Mouse (Mus musculus) forebrain, embryonic 16.5 days (tissue): ENCODE measurements around the gene Myt1l. TPM values are rescaled to one million over a fixed set of nuclear protein-coding genes. Genes with fewer than 3 reads are reported as not detected.
A peak's percentile ranks its signal among the peaks of the same experiment; 100 is the strongest.

ENCODE experiments used
- ATAC-seq: fragments of 200-750 bp; cut with Nextera tagmentation; 2 replicates; pipeline ENCODE4 v1.8.0; 2017; ENCODE audit warnings: mild to moderate bottlenecking, moderate library complexity
- H3K27ac ChIP-seq: fragments of 300-500 bp; sonication (generic); 2 replicates; pipeline ENCODE4 v1.5.1; 2014; ENCODE audit warnings: low read length, control low read depth
- H3K27me3 ChIP-seq: fragments of 300-500 bp; sonication (generic); replicated peaks from 2 replicates; pipeline ENCODE4 v1.6.1; 2014; ENCODE audit warnings: low read length; ENCODE audit not compliant: control insufficient read depth, insufficient read depth
- H3K36me3 ChIP-seq: fragments of 300-500 bp; sonication (generic); 2 replicates; pipeline ENCODE4 v1.6.1; 2014; ENCODE audit not compliant: control insufficient read depth, insufficient read depth
- H3K4me1 ChIP-seq: fragments of 300-500 bp; sonication (generic); replicated peaks from 2 replicates; pipeline ENCODE4 v1.6.1; 2014; ENCODE audit warnings: low read length; ENCODE audit not compliant: control insufficient read depth, insufficient read depth
- H3K4me2 ChIP-seq: fragments of 300-500 bp; sonication (generic); 2 replicates; pipeline ENCODE4 v1.6.1; 2014; ENCODE audit warnings: mild to moderate bottlenecking, low read length, control low read depth
- H3K4me3 ChIP-seq: fragments of 300-500 bp; sonication (generic); replicated peaks from 2 replicates; pipeline ENCODE4 v1.5.1; 2014; ENCODE audit warnings: mild to moderate bottlenecking, low read length, control low read depth
- H3K9ac ChIP-seq: fragments of 300-500 bp; sonication (generic); replicated peaks from 2 replicates; pipeline ENCODE4 v1.6.1; 2014; ENCODE audit warnings: low read depth, low read length, control low read depth
- H3K9me3 ChIP-seq: fragments of 300-500 bp; sonication (generic); 2 replicates; pipeline ENCODE4 v1.6.1; 2016; ENCODE audit warnings: low read length; ENCODE audit not compliant: control insufficient read depth
- WGBS: fragments of 180-500 bp; shearing (Covaris S2); extraction: QIAGEN DNeasy Blood & Tissue Kit; methylation state at CpG from one replicate; pipeline ENCODE4 v1.1.7; 2014; 5-methylcytosine and 5-hydroxymethylcytosine counted together
- polyA plus RNA-seq: library from polyadenylated mRNA; unstranded; fragments of >200 nt; fragmentation: Nextera tagmentation; extraction: Ambion mirVana; gene quantifications from 2 replicates; pipeline ENCODE4 v1.2.1, GENCODE M21; 2015

Myt1l gene
- polyA plus RNA-seq, 1 experiment from 2014 or later = 316 TPM

DNA sequence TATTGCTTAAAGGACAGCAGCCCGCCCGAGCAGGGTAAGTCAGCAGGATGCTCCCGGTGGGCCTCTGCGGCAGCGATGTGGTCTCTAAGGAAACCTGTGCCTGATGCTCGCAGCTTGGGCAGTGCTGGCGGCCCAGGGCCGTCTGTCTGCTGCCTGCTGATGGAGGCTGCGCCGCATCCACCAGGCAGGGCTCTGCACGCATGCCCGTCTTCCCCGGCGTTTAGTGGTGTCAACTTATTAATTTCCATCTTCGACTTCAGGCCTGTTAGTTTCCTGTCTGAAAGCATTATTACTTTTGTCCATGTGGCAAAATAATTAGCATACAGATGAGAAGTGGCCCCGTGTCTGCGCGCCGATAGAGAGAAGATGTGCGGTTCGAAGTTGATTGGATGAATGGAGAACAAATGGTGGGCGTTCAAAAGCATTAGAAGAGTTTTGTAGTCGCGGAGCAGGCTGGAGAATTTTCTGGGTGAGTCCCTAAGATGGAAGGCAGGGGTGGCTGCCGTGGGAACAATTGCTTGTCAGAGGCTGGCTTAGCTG, 6.6 kb downstream of the Myt1l start:
- Histone ChIP-seq H3K27me3 (no peaks in the 10 kb centered on the region), H3K9ac (peak overlapping the region; percentile 82), H3K9me3 (no peaks in the 10 kb centered on the region), H3K27ac (peak overlapping the region; percentile 97), H3K4me1 (peaks cover 35% of the 10 kb centered on the region), H3K36me3 (no peaks in the 10 kb centered on the region), H3K4me3 (peak overlapping the region; percentile 59), H3K4me2 (peak overlapping the region; percentile 90)
- WGBS = under 1% methylated on average over 25 of the region's 25 CpGs
- peak; percentile 43 for ATAC-seq

DNA sequence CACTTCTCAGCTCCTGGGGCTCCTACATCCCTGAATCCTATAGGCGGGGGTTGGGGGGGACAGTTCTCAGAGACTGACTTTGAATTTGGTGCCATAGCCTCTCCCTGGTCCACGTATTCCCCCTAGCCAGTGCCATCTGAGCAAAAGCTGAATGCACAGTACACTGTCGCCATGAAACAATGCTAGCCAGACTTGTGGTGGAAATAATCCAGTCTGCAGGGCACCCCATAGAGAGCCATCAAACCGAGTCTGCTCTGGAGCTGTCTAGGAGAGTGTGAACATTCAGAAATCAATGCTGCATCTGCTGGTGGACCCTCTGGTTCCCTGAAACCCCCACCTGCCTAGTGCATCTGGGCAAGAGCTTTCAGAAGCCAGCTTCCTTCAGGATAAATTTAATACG, 9.7 kb downstream of the Myt1l start:
- H3K9ac ChIP-seq = peak overlapping the region; percentile 82
- no peaks in the 10 kb centered on the region for H3K36me3 ChIP-seq
- 20% methylated on average over 5 of the region's 5 CpGs for WGBS
- peak overlapping the region; percentile 90 for H3K4me2 ChIP-seq
- peaks cover 39% of the 10 kb centered on the region for H3K4me1 ChIP-seq
- H3K9me3 ChIP-seq = no peaks in the 10 kb centered on the region
- ATAC-seq = peak; percentile 14
- H3K4me3 ChIP-seq = peak overlapping the region; percentile 59
- peak overlapping the region; percentile 58 for H3K27ac ChIP-seq
- no peaks in the 10 kb centered on the region for H3K27me3 ChIP-seq

DNA sequence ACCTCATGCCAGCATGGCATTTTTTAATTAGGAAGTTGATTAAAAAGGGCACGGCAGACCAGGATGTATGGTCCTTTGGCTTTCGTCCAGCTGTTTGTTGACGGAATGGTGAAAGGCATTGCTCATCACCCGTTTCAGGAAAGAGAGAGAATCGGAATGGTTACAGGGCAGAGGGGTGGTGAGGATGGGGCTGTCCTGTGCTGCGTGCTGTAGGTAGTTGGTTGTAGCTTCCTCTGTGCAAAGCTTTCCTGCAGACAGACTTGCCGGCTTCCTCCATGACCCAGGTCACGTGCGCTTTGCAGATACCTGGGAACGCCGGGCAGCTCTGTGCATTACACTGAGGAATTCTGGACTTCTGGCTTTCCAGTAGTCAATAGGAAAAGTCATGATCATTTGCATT, 10.3 kb downstream of the Myt1l start:
- peak overlapping the region; percentile 58 for H3K27ac ChIP-seq
- no peaks in the 10 kb centered on the region for H3K9me3 ChIP-seq
- ATAC-seq = no peak
- H3K36me3 ChIP-seq = no peaks in the 10 kb centered on the region
- no peaks in the 10 kb centered on the region for H3K27me3 ChIP-seq
- peak overlapping the region; percentile 59 for H3K4me3 ChIP-seq
- peak overlapping the region; percentile 82 for H3K9ac ChIP-seq
- WGBS = 49% methylated on average over 11 of the region's 11 CpGs
- peak overlapping the region; percentile 90 for H3K4me2 ChIP-seq
- peaks cover 36% of the 10 kb centered on the region for H3K4me1 ChIP-seq

DNA sequence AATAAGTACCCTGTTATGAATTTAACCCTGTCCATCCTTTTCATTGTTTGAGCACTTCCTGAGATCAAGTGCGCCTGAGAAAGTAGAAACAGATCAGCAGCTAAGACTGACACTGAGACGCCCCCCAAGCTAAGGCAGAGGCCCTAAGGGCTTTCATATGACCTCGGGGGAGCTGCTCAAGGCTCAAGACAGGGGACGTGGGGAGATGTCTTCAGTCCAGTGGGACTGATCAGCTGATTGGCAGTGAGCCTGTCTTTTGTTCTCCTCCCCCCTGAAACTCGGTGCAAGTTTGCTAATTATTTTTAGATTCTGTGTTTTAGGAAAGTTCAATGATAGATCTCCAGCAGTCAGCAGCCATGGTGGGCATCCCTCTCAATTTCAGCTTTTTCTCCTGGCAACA, 10.9 kb downstream of the Myt1l start:
- no peaks in the 10 kb centered on the region for H3K9me3 ChIP-seq
- H3K4me2 ChIP-seq = peak overlapping the region; percentile 90
- peak overlapping the region; percentile 65; the same call in 1 of the 2 replicates for H3K27ac ChIP-seq
- H3K27me3 ChIP-seq = no peaks in the 10 kb centered on the region
- peak overlapping the region; percentile 43; the same call in 1 of the 2 replicates for H3K9ac ChIP-seq
- H3K4me3 ChIP-seq = peak overlapping the region; percentile 14; the same call in 1 of the 2 replicates
- H3K36me3 ChIP-seq = no peaks in the 10 kb centered on the region
- 28% methylated on average over 5 of the region's 5 CpGs for WGBS
- peaks cover 35% of the 10 kb centered on the region for H3K4me1 ChIP-seq
- no peak for ATAC-seq

DNA sequence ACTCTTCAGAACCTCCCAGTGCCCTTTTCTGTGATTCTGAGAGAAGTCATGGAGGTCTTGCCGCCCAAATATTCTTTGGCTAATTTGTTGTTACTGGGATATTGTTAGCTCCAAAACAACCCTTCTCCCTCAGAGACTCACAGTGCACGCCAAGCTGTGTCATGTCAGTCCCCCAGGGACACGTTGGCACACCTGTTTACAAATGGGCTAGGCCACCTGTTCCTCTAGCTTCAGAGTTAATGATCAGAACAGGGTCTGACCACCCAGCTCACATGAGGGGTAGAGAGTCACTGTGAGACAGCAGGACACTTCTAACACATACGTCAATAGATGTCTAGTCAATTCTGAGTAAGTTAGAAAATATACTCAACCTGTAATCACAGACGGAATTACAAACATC, 12.6 kb downstream of the Myt1l start:
- Histone ChIP-seq H3K9me3 (no peaks in the 10 kb centered on the region), H3K4me2 (no peak overlapping the region), H3K9ac (no peak overlapping the region), H3K27me3 (no peaks in the 10 kb centered on the region), H3K27ac (no peak overlapping the region), H3K36me3 (no peaks in the 10 kb centered on the region), H3K4me1 (peaks cover 35% of the 10 kb centered on the region), H3K4me3 (no peak overlapping the region)
- 67% methylated on average over 5 of the region's 5 CpGs for WGBS
- no peak for ATAC-seq

DNA sequence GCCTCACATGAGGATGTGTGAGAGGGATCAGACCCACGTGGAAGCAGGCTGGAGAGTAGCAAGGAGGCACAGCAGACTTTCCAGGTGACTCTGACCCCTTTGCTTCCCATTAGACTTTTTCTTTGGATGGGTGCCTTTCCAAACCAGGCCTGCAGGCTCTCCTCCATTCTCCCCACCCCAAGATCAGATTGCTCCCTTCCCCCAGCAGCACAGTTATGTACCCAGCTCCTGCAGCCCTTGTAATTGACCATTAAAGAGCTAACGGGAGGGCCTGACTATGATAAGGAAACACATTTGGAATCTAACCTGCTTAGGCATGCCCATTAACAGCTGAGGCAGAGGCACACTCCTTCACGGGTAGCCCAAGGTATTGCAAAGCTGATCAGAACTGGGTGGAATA, 17.9 kb downstream of the Myt1l start:
- Histone ChIP-seq H3K4me3 (no peak overlapping the region), H3K27me3 (no peaks in the 10 kb centered on the region), H3K36me3 (no peaks in the 10 kb centered on the region), H3K4me1 (peaks cover 28% of the 10 kb centered on the region), H3K9me3 (no peaks in the 10 kb centered on the region), H3K9ac (no peak overlapping the region), H3K27ac (no peak overlapping the region), H3K4me2 (no peak overlapping the region)
- ATAC-seq = no peak
- 54% methylated on average over 3 of the region's 3 CpGs for WGBS

DNA sequence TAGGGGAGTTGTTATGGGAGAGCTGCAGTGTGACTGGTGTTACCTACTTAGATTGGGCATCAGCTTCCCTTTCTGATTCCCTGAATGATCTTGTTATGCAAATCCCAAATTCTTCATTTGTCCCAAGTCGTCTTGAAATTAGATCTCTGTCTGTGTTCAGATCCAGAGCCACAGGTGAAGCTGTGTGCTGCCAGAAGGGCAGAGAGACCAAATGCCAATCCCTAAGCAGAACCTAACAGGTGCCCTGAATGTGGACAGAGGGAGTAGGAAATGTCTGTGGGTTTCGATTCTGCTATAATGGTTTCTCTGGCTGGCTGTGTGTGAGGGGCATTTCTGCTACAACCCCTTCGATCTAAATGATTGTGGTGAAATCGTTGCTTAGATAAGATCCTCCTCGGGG, 18.9 kb downstream of the Myt1l start:
- WGBS = 58% methylated on average over 5 of the region's 5 CpGs
- Histone ChIP-seq H3K4me1 (peaks cover 30% of the 10 kb centered on the region), H3K9me3 (no peaks in the 10 kb centered on the region), H3K9ac (peak overlapping the region; percentile 13; the same call in 1 of the 2 replicates), H3K27me3 (no peaks in the 10 kb centered on the region), H3K4me3 (no peak overlapping the region), H3K36me3 (no peaks in the 10 kb centered on the region), H3K4me2 (no peak overlapping the region), H3K27ac (peak overlapping the region; percentile 69; the same call in 1 of the 2 replicates)
- no peak for ATAC-seq

DNA sequence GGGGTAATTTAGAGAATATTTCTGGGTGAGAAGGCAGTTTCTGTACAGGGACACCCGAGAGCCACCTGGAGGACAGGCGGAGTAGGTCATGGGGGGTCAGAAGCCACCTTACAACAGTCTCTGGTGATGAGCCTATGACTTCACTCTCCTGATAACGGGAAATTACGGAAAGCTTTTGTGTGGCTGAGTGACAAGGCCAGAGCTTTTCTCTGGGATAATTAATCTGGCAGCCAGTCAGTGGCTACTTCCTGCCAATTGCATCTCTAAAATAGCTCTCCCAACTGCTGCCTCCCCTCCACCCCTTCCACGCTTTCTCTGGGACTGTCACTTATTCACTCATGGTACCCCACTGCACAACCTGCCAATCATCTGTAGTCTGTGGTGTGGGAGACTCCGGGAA, 19.6 kb downstream of the Myt1l start:
- Histone ChIP-seq H3K4me2 (peak overlapping the region; percentile 6; the same call in 1 of the 2 replicates), H3K36me3 (no peaks in the 10 kb centered on the region), H3K27me3 (no peaks in the 10 kb centered on the region), H3K4me3 (no peak overlapping the region), H3K9ac (peak overlapping the region; percentile 13; the same call in 1 of the 2 replicates), H3K9me3 (no peaks in the 10 kb centered on the region), H3K4me1 (peaks cover 34% of the 10 kb centered on the region), H3K27ac (peak overlapping the region; percentile 69)
- WGBS = 21% methylated on average over 6 of the region's 6 CpGs
- peak; percentile 86 for ATAC-seq

DNA sequence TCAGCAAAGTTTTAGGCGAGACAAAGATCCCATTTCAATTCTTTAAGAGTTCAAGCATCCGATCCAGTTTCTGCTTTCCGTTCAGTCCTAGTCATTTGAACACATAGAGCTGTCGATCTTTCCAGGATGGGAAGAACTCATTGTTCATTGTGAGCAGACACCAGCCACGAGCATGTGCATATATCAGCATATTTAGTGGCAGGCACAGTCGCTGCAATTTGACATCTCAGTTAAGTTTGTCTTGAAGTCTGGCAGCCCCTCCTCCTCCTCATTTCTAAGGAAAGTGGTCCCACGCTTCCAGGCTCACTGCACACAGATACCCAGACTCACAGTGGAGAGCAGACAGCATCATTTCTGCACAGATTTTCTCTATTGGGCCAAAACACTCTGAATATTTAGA, 25.0 kb downstream of the Myt1l start:
- Histone ChIP-seq H3K4me1 (peaks cover 42% of the 10 kb centered on the region), H3K27me3 (no peaks in the 10 kb centered on the region), H3K36me3 (no peaks in the 10 kb centered on the region), H3K4me3 (no peak overlapping the region), H3K9ac (no peak overlapping the region), H3K4me2 (no peak overlapping the region), H3K9me3 (no peaks in the 10 kb centered on the region), H3K27ac (peak overlapping the region; percentile 70)
- ATAC-seq = peak; percentile 79
- 40% methylated on average over 7 of the region's 7 CpGs for WGBS

DNA sequence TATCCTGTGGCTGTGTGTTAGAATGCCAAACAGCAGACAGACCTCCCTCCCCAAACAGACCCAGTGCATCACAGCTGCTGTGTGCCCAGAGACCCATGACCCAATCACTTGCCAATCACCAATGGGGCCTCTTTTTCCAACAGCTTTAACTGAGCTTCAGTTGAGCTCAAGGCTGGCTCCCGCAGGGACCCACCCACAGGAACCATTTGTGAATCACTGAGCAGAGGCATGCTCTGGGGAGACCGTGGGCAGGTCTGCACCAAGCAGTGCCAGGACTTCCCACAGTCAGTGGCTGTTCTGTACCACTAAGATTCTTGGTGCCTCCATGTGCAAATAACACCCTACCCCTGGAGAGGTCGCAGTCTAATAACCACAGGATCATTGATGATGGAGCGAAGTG, 27.5 kb downstream of the Myt1l start:
- H3K27ac ChIP-seq = no peak overlapping the region
- WGBS = 86% methylated on average over 4 of the region's 4 CpGs
- H3K4me3 ChIP-seq = no peak overlapping the region
- ATAC-seq = no peak
- no peak overlapping the region for H3K4me2 ChIP-seq
- peaks cover 53% of the 10 kb centered on the region for H3K4me1 ChIP-seq
- H3K9me3 ChIP-seq = no peaks in the 10 kb centered on the region
- no peak overlapping the region for H3K9ac ChIP-seq
- no peaks in the 10 kb centered on the region for H3K36me3 ChIP-seq
- H3K27me3 ChIP-seq = no peaks in the 10 kb centered on the region
